Mouse (Mus musculus) small intestine, adult 2 months (tissue): ENCODE measurements at regions not wholly inside any gene's neighbourhood (a gene's known extent, or its start where the extent isn't known, plus 50 kb on each side); places are given as distances from the start of the nearest gene placed in this dataset.

Source experiments
- CTCF ChIP-seq: fragments of 200-500 bp; IDR thresholded peaks from 2 replicates; pipeline ENCODE4 v1.5.1; 2012; ENCODE audit warnings: low read depth, mild to moderate bottlenecking, control low read depth, inconsistent platforms, low read length, moderate library complexity, mixed read lengths; ENCODE audit not compliant: insufficient replicate concordance, insufficient read length; ENCODE audit errors: extremely low read depth
- POLR2A ChIP-seq: fragments of 200-500 bp; IDR thresholded peaks from 2 replicates; pipeline ENCODE4 v1.6.1; 2012; ENCODE audit warnings: low read depth, mild to moderate bottlenecking, control low read depth, inconsistent platforms, low read length, moderate library complexity

DNA sequence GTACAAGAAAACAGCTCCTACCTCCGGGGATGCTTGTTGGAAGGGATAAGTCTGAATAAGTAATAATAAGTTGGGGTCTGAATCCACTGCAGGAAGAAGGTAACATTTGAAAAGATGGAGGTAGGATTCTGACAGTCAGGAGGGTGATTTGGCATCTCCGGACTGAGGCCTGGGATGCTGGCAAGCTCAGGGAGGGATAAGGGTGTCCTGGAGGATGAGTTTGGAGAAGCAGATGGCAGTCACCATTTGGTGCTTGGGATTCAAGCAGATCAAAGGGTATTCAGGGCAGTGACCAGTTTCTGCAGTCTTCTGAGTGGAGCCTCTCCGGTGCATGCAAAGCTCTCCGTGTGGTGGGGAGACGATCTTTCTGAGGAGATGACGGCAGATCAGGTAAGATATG is 62.9 kb upstream of the Gm2310 start:
- no peak for TF ChIP-seq CTCF
- no peak for TF ChIP-seq POLR2A
